Mouse (Mus musculus) limb, embryonic 13.5 days (tissue): ENCODE data around the gene Ston1. TPM values are rescaled to one million over a fixed set of nuclear protein-coding genes. Genes with fewer than 3 reads are reported as not detected.

Source experiments
- ATAC-seq: fragments of 200-750 bp; cut with Nextera tagmentation; 2 replicates; pipeline ENCODE4 v1.8.0; 2017; ENCODE audit warnings: low read depth, moderate number of reproducible peaks, moderate TSS enrichment; ENCODE audit not compliant: low FRiP score
- H3K27ac ChIP-seq: fragments of 300-500 bp; sonication (generic); 2 replicates; pipeline ENCODE4 v1.5.1; 2015; ENCODE audit warnings: inconsistent platforms, mild to moderate bottlenecking, moderate library complexity
- H3K27me3 ChIP-seq: fragments of 300-500 bp; sonication (generic); 2 replicates; pipeline ENCODE4 v1.6.1; 2015; ENCODE audit warnings: mild to moderate bottlenecking, inconsistent platforms
- H3K36me3 ChIP-seq: fragments of 300-500 bp; sonication (generic); 2 replicates; pipeline ENCODE4 v1.6.1; 2015; ENCODE audit warnings: inconsistent platforms, mild to moderate bottlenecking, moderate library complexity
- H3K4me1 ChIP-seq: fragments of 300-500 bp; sonication (generic); 2 replicates; pipeline ENCODE4 v1.6.1; 2015; ENCODE audit warnings: inconsistent platforms
- H3K4me2 ChIP-seq: fragments of 300-500 bp; sonication (generic); replicated peaks from 2 replicates; pipeline ENCODE4 v1.6.1; 2015; ENCODE audit warnings: inconsistent platforms, mild to moderate bottlenecking, moderate library complexity
- H3K4me3 ChIP-seq: fragments of 300-500 bp; sonication (generic); 2 replicates; pipeline ENCODE4 v1.5.1; 2015; ENCODE audit warnings: moderate library complexity, mild to moderate bottlenecking, inconsistent platforms
- H3K9ac ChIP-seq: fragments of 300-500 bp; sonication (generic); 2 replicates; pipeline ENCODE4 v1.6.1; 2015; ENCODE audit warnings: mild to moderate bottlenecking, inconsistent platforms
- H3K9me3 ChIP-seq: fragments of 300-500 bp; sonication (generic); 2 replicates; pipeline ENCODE4 v1.6.1; 2016; ENCODE audit warnings: inconsistent platforms
- WGBS: fragments of 180-500 bp; shearing (Covaris S2); methylation state at CpG from one replicate; pipeline ENCODE4 v1.1.7; 2015; 5-methylcytosine and 5-hydroxymethylcytosine counted together
- polyA plus RNA-seq: library from polyadenylated mRNA; unstranded; fragments of >200 nt; fragmentation: Nextera tagmentation; extraction: Ambion mirVana; gene quantifications from 2 replicates; pipeline ENCODE4 v1.2.1, GENCODE M21; 2015

The Ston1 gene
- polyA plus RNA-seq, 1 experiment from 2014 or later = 9.8 TPM

- Histone ChIP-seq H3K9ac (no peak overlapping the region), H3K27me3 (no peaks in the 10 kb centered on the region), H3K4me1 (peaks cover 12% of the 10 kb centered on the region), H3K4me3 (no peak overlapping the region), H3K9me3 (no peaks in the 10 kb centered on the region), H3K36me3 (no peaks in the 10 kb centered on the region), H3K27ac (no peak overlapping the region), H3K4me2 (no peak overlapping the region)
- 14% methylated on average over 6 of the region's 6 CpGs for WGBS
- ATAC-seq = no peak
These were observed 104.9 kb downstream of the Ston1 start for GRCm38 (mm10) chr17:88702345-88702744.

- no peak overlapping the region for H3K4me3 ChIP-seq
- WGBS = 39% methylated on average over 4 of the region's 4 CpGs
- peaks cover 11% of the 10 kb centered on the region for H3K4me1 ChIP-seq
- H3K9me3 ChIP-seq = no peaks in the 10 kb centered on the region
- ATAC-seq = no peak
- no peaks in the 10 kb centered on the region for H3K36me3 ChIP-seq
- no peak overlapping the region for H3K9ac ChIP-seq
- H3K27me3 ChIP-seq = no peaks in the 10 kb centered on the region
- H3K27ac ChIP-seq = no peak overlapping the region
- no peak overlapping the region for H3K4me2 ChIP-seq
These were observed 105.6 kb downstream of the Ston1 start for GRCm38 (mm10) chr17:88703112-88703511.

- ATAC-seq = no peak
- H3K4me2 ChIP-seq = no peak overlapping the region
These were observed 108.8 kb downstream of the Ston1 start for GRCm38 (mm10) chr17:88706231-88706649.

More at GRCm38 (mm10) chr17:88706231-88706649, 108.8 kb downstream of the Ston1 start:
- peaks cover 11% of the 10 kb centered on the region for H3K4me1 ChIP-seq
- H3K9ac ChIP-seq = no peak overlapping the region
- WGBS = 60% methylated on average over 8 of the region's 8 CpGs
- no peaks in the 10 kb centered on the region for H3K36me3 ChIP-seq
- no peaks in the 10 kb centered on the region for H3K27me3 ChIP-seq
- H3K27ac ChIP-seq = no peak overlapping the region
- H3K9me3 ChIP-seq = no peaks in the 10 kb centered on the region
- H3K4me3 ChIP-seq = no peak overlapping the region

Other genes starting within 250 kb of the Ston1 start
- 14.1 and 14.2 TPM in 2 replicates for gene Foxn2, start 157.0 kb upstream of the Ston1 start, polyA plus RNA-seq
- gene Ppp1r21, start 67.6 kb upstream of the Ston1 start, polyA plus RNA-seq = 22.3 and 23.6 TPM in 2 replicates
- 0.15 TPM in 1 of 2 replicates, not detected in the other for gene Gtf2a1l, start 71.0 kb downstream of the Ston1 start, polyA plus RNA-seq
- 0.11 and 0.51 TPM in 2 replicates for gene Lhcgr, start 194.3 kb downstream of the Ston1 start, polyA plus RNA-seq